Mouse (Mus musculus) liver, embryonic 14.5 days (tissue): Measurements from ENCODE around the gene Gm10837.

Source experiments
- CTCF ChIP-seq: IDR thresholded peaks from 2 replicates; pipeline ENCODE4 v1.5.1; 2016; ENCODE audit warnings: antibody characterized with exemption, low read depth, control low read depth
- EP300 ChIP-seq: IDR thresholded peaks from 2 replicates; pipeline ENCODE4 v1.6.1; 2016; ENCODE audit warnings: antibody characterized with exemption, low read depth

DNA sequence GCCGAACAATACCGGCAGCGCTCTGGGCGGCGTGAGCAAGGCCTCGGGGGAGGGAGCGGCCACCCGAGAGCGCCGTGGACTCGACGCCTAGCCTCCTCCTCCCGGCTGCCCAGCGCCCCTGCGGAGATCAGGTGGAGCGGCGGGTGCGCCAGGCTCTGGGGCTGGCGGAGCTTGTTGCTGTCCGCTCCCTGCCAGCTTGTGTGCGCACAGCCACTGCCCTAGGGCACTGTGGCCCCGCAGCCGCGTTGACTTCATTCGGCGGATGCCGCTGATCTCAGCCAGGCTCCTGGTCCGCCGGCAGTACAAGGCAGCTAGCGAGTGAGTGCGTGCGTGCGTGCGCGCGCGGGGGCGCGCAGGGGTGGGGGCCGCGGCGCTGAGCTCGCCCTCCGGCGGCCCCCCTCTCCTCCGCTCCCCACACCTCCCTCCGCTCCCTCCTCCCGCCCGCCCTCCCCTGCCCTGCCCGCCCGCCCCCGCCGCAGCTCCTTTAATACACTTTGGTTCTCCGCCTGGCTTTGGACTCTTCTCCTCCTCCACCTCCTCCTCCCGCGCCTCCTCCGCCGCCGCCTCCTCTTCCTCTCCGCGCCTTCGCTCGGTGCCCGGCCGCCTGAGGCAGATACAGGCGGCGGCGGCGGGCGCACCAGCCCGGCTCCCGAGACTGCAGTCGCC lies 15.4 kb upstream of the Gm10837 start, which contains the start of gene Zic2:
- TF ChIP-seq CTCF (no peak), EP300 (no peak)
